Mouse (Mus musculus): ENCODE results near the gene Wdsub1. TPM values are rescaled to one million over a fixed set of nuclear protein-coding genes. Genes with fewer than 3 reads are reported as not detected.

Wdsub1 gene
- polyA plus RNA-seq, 1 experiment: 6.0 TPM

- H3K4me3 ChIP-seq (replicated peaks): no peak overlapping the region
- peaks cover 47% of the 10 kb centered on the region for H3K36me3 ChIP-seq (replicated peaks; ENCODE audit: low read length)
- H3K27me3 ChIP-seq (replicated peaks): no peaks in the 10 kb centered on the region
- TF ChIP-seq FLI1 (IDR thresholded peaks at IDR 0.05; ENCODE audit: low read length) (no peak), GATA1 (IDR thresholded peaks at IDR 0.05; ENCODE audit: borderline replicate concordance, low read length) (no peak)
- H3K9me3 ChIP-seq: 0 out of 2 replicates have a peak, but pooled peaks cover under 1% of the 10 kb centered on the region
- peaks cover 8% of the 10 kb centered on the region for H3K4me1 ChIP-seq
Observed at GRCm38 (mm10) chr2:59843156-59843555, 39.2 kb downstream of the Wdsub1 start.

GRCm38 (mm10) chr2:59842556-59843008 lies 39.8 kb downstream of the Wdsub1 start:
- Histone ChIP-seq H3K4me1 (peaks cover 8% of the 10 kb centered on the region), H3K27me3 (replicated peaks) (no peaks in the 10 kb centered on the region), H3K36me3 (replicated peaks; ENCODE audit: low read length) (peaks cover 53% of the 10 kb centered on the region), H3K9me3 (peaks cover 7% of the 10 kb centered on the region), H3K4me3 (replicated peaks) (no peak overlapping the region)
- TF ChIP-seq FLI1 (IDR thresholded peaks at IDR 0.05; ENCODE audit: low read length) (no peak), GATA1 (IDR thresholded peaks at IDR 0.05; ENCODE audit: borderline replicate concordance, low read length) (no peak)

GRCm38 (mm10) chr2:59841944-59842343 lies 40.4 kb downstream of the Wdsub1 start:
- TF ChIP-seq GATA1 (IDR thresholded peaks at IDR 0.05; ENCODE audit: borderline replicate concordance, low read length) (no peak), FLI1 (IDR thresholded peaks at IDR 0.05; ENCODE audit: low read length) (no peak)
- Histone ChIP-seq H3K9me3 (peaks cover 10% of the 10 kb centered on the region), H3K36me3 (replicated peaks; ENCODE audit: low read length) (peaks cover 58% of the 10 kb centered on the region), H3K4me1 (peaks cover 8% of the 10 kb centered on the region), H3K27me3 (replicated peaks) (peaks cover under 1% of the 10 kb centered on the region), H3K4me3 (replicated peaks) (no peak overlapping the region)

- no peak overlapping the region for H3K4me3 ChIP-seq (replicated peaks)
- no peak for TF ChIP-seq FLI1 (IDR thresholded peaks at IDR 0.05; ENCODE audit: low read length)
- TF ChIP-seq GATA1 (IDR thresholded peaks at IDR 0.05; ENCODE audit: borderline replicate concordance, low read length): no peak
Observed at GRCm38 (mm10) chr2:59841189-59841939, 41.0 kb downstream of the Wdsub1 start.

GRCm38 (mm10) chr2:59840191-59840590 lies 42.2 kb downstream of the Wdsub1 start:
- H3K27me3 ChIP-seq (replicated peaks): peaks cover 4% of the 10 kb centered on the region
- H3K4me3 ChIP-seq (replicated peaks): no peak overlapping the region
- H3K36me3 ChIP-seq (replicated peaks; ENCODE audit: low read length): peaks cover 74% of the 10 kb centered on the region
- peaks cover 15% of the 10 kb centered on the region for H3K9me3 ChIP-seq
- H3K4me1 ChIP-seq: peaks cover 8% of the 10 kb centered on the region
- TF ChIP-seq FLI1 (IDR thresholded peaks at IDR 0.05; ENCODE audit: low read length) (no peak), GATA1 (IDR thresholded peaks at IDR 0.05; ENCODE audit: borderline replicate concordance, low read length) (no peak)

More at GRCm38 (mm10) chr2:59841189-59841939, 41.0 kb downstream of the Wdsub1 start:
- H3K4me1 ChIP-seq: peaks cover 8% of the 10 kb centered on the region
- peaks cover 2% of the 10 kb centered on the region for H3K27me3 ChIP-seq (replicated peaks)
- peaks cover 64% of the 10 kb centered on the region for H3K36me3 ChIP-seq (replicated peaks; ENCODE audit: low read length)
- peaks cover 15% of the 10 kb centered on the region for H3K9me3 ChIP-seq

GRCm38 (mm10) chr2:59839755-59840154 lies 42.6 kb downstream of the Wdsub1 start:
- Histone ChIP-seq H3K4me3 (replicated peaks) (no peak overlapping the region), H3K9me3 (peaks cover 15% of the 10 kb centered on the region), H3K27me3 (replicated peaks) (peaks cover 4% of the 10 kb centered on the region), H3K4me1 (peaks cover 8% of the 10 kb centered on the region), H3K36me3 (replicated peaks; ENCODE audit: low read length) (peaks cover 78% of the 10 kb centered on the region)
- no peak for TF ChIP-seq GATA1 (IDR thresholded peaks at IDR 0.05; ENCODE audit: borderline replicate concordance, low read length)
- TF ChIP-seq FLI1 (IDR thresholded peaks at IDR 0.05; ENCODE audit: low read length): no peak

GRCm38 (mm10) chr2:59838825-59839224 lies 43.6 kb downstream of the Wdsub1 start:
- Histone ChIP-seq H3K27me3 (replicated peaks) (peaks cover 4% of the 10 kb centered on the region), H3K36me3 (replicated peaks; ENCODE audit: low read length) (peaks cover 85% of the 10 kb centered on the region), H3K9me3 (peaks cover 15% of the 10 kb centered on the region), H3K4me1 (peaks cover 8% of the 10 kb centered on the region), H3K4me3 (replicated peaks) (no peak overlapping the region)
- no peak for TF ChIP-seq GATA1 (IDR thresholded peaks at IDR 0.05; ENCODE audit: borderline replicate concordance, low read length)
- no peak for TF ChIP-seq FLI1 (IDR thresholded peaks at IDR 0.05; ENCODE audit: low read length)

GRCm38 (mm10) chr2:59831831-59832230 lies 50.6 kb downstream of the Wdsub1 start:
- peaks cover 7% of the 10 kb centered on the region for H3K27me3 ChIP-seq (replicated peaks)
- no peak overlapping the region for H3K4me3 ChIP-seq (replicated peaks)
- TF ChIP-seq FLI1 (IDR thresholded peaks at IDR 0.05; ENCODE audit: low read length): no peak
- no peak for TF ChIP-seq GATA1 (IDR thresholded peaks at IDR 0.05; ENCODE audit: borderline replicate concordance, low read length)
- H3K36me3 ChIP-seq (replicated peaks; ENCODE audit: low read length): peaks cover 35% of the 10 kb centered on the region
- peaks cover 4% of the 10 kb centered on the region; the same call in 1 of the 2 replicates for H3K9me3 ChIP-seq
- peaks cover 23% of the 10 kb centered on the region for H3K4me1 ChIP-seq

- no peaks in the 10 kb centered on the region for H3K9me3 ChIP-seq
- H3K4me1 ChIP-seq: peaks cover 28% of the 10 kb centered on the region
- peaks cover 27% of the 10 kb centered on the region for H3K36me3 ChIP-seq (replicated peaks; ENCODE audit: low read length)
- H3K4me3 ChIP-seq (replicated peaks): no peak overlapping the region
- no peak for TF ChIP-seq GATA1 (IDR thresholded peaks at IDR 0.05; ENCODE audit: borderline replicate concordance, low read length)
- no peak for TF ChIP-seq FLI1 (IDR thresholded peaks at IDR 0.05; ENCODE audit: low read length)
- H3K27me3 ChIP-seq (replicated peaks): peaks cover 7% of the 10 kb centered on the region
Observed at GRCm38 (mm10) chr2:59830940-59831339, 51.5 kb downstream of the Wdsub1 start.

GRCm38 (mm10) chr2:59830151-59830550 lies 52.2 kb downstream of the Wdsub1 start:
- Histone ChIP-seq H3K27me3 (replicated peaks) (peaks cover 5% of the 10 kb centered on the region), H3K4me3 (replicated peaks) (no peak overlapping the region), H3K4me1 (peaks cover 31% of the 10 kb centered on the region), H3K9me3 (no peaks in the 10 kb centered on the region), H3K36me3 (replicated peaks; ENCODE audit: low read length) (peaks cover 20% of the 10 kb centered on the region)
- TF ChIP-seq GATA1 (IDR thresholded peaks at IDR 0.05; ENCODE audit: borderline replicate concordance, low read length) (no peak), FLI1 (IDR thresholded peaks at IDR 0.05; ENCODE audit: low read length) (no peak)
